Mouse (Mus musculus) lung, postnatal 4 days (tissue): Measurements from ENCODE around the gene Nup85.

Experiments
- DNase-seq, 2 experiments: peaks; one replicate each; pipeline ENCODE4 v3.0.0; 2021

Nup85 gene

DNA sequence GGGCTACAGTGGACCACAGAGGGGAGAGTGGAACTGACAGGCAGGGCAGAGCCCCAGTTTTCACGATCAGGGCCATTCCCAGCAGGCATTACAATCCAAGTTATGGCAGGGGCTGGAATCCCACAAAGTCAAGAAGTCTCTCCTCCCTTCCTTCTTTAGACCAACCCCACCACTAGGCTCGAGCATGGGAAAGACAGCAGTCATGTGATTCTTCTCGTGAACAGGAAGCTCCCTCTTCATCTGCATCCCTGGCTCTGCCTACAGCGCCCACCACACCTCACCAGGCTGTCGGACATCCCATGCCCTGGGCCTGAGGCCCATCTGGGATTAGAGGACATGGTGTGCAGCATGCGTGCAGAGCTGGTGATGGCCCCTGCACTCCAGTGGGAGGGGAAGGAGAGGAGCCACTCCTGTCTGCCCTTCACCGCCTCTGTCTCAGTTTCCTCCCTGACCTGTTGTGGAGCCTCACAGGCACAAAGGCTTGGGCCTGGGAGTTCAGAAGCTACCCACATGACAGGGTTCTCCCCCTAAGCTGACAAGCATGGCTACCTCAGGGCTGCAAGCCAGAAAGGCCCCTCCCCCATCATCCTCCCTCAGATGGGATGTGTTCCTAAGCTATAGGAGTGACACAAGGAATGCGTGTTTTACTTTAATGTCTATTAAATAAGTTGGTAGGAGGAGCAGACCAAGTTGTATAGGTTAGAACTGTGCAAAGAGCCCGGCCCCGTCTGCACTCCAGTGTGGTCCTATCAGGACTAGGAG lies 50.3 kb downstream of the Nup85 start:
- no peak for DNase-seq

DNA sequence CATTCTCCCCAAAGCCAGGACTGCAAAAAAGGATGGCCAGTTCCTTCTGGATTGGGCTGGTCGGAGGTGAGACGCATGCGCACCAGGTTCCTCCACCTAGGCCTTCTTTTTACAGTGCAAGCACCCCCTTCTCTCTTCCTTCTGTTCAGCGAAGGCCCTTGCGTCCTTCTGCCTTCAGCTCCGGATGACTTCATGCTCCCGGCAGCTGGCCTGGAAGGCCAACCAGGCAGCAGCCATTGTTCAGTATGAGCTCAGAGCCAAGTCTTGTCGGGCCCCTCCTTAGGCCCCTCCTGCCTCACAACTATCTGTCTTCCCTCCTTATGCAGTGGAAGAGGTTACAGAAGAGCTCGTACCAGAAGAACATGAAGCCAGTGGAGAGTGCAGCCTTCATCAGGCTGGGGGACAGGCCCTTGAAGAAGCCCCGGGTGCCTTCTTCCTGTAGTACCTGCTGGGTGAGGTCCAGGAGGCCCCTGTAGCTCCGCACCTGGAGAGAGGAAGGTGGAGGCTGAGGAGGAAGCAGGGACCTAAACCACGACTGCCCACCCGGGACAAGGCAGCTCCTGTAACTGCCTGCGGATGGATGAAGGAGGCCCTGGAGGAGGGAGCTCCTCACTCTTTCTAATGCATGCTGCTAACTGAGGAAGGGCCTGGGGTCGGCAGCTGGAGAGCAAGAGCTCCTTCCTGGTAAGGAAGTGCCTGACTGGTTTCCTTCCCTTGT lies 51.0 kb downstream of the Nup85 start:
- DNase-seq = no peak

DNA sequence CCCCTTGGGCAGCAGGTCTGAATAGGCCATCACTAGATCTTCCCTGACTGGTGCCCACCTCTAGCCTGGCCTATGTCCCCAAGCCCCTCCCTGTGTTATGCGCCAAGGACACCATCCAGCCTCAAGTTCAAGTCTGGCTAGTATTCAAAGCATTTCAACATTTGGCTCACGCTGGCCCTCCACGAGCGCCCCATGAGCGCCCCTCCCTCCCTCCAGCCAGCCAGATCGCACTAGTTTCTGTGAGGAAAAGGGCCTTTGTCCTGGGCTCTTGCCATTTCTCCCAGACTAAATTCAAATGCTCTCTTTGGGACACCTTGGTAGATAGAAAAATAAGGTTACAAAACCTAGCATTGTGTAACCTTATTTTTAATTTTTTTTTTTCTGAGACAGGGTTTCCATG lies 51.6 kb downstream of the Nup85 start:
- no peak for DNase-seq

DNA sequence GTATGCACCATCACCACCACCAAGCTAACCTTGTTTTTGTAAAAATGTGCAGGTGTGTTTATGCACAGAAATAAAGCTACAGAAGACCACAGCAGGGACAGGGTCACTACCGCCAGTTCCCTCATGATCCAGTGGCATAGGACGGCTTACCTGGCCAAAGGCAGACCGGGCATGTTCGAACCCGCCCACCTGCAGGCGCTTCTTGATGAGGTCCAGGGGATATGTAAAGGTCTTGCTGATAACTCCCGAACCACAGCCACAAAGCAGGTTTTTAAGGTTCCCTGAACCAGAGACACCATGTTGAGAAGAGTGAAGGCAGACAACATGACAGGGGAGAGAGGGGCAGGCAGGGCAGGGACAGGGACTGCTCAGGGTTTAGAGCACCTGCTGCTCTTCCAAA lies 52.1 kb downstream of the Nup85 start:
- no peak for DNase-seq

DNA sequence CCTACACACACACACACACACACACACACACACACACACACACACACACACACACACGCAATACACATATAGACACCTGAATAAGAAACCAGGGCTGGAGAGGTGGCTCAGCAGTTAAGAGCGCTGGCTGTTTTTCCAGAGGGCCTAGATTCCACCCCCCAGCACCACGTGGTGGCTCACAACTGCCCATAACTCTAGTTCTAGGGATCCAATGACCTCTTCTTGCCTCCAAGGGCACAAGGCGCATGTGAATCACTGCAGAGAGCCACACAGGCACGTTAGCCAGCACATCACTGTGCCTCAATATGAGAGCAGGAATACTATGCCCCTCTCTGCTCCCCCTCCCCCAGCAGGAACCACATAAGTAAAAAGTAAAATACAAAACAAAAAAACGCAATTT lies 52.7 kb downstream of the Nup85 start:
- no peak for DNase-seq

DNA sequence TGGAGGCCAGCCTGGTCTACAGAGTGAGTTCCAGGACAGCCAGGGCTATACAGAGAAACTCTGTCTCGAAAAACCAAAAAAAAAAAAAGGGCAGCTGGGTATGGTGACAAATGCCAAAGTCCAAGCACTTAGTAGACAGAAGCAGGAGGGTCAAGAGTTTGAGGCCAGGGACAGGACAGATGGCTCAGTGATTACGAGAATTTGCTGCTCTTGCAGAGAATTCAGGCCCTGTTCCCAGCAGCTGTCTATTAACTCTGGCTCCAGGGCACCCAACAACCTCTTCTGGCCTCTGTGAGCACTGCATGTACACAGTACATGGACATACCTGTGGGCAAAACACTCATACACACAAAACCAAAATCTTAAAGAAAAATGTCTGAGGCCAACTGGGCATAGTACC lies 53.8 kb downstream of the Nup85 start:
- DNase-seq = no peak

DNA sequence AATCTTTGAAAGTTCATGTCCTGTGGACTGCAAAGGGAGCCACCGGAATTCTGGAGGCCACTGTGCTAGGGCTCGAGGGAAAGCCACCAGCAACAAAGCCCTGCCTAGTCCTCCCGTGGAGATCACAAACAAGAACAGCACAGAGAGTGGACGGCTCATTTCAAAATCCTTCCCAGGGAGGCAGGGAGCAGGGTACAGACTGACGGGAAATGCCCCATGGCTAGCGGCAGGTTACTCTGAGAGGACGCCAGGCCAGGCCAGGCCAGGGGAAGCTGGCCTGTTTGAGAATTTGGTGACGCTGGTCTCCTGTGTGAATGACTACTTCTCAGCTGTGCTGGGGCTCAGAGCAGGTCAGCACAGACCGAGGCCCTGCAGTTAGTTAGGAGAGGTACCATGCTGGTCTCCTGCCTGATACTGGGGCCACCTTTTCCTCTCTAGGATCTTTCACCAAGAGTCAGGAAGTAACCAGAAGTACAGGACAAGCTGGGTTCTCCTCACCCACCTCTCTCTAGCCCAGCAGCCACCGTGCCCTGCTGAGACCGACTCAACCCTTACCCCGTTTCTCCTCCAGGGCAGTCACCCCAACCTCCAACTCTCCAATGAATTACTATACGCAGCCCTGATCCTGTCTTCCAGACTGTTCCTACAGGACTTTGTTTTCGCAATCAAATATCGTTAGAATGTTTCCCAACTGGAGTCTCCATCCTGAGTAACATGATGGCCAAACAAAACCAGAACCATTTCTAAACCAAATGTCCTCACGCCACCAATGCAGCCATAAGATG lies 54.7 kb downstream of the Nup85 start:
- DNase-seq = peak in 1 of 2 experiments; percentile 13

DNA sequence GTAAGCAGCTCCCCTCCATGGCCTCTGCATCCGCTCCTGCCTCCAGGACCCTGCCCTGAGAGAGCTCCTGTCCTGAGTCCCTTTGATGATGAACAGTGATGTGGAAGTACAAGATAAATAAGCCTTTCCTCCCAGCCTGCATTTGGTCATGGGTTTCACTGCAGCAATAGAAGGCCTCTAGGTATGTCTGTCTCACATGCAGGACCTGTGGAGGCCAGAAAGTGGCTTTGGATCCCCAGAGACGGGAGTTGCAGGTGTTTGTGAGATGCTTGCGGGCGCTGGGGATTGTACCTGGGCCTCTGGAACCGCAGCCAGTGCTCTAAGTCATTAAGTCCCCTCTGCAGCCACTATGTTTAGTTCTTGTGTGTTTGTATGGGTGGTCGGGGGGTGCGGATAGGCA lies 55.7 kb downstream of the Nup85 start:
- peak in 1 of 2 experiments; percentile 18 for DNase-seq

DNA sequence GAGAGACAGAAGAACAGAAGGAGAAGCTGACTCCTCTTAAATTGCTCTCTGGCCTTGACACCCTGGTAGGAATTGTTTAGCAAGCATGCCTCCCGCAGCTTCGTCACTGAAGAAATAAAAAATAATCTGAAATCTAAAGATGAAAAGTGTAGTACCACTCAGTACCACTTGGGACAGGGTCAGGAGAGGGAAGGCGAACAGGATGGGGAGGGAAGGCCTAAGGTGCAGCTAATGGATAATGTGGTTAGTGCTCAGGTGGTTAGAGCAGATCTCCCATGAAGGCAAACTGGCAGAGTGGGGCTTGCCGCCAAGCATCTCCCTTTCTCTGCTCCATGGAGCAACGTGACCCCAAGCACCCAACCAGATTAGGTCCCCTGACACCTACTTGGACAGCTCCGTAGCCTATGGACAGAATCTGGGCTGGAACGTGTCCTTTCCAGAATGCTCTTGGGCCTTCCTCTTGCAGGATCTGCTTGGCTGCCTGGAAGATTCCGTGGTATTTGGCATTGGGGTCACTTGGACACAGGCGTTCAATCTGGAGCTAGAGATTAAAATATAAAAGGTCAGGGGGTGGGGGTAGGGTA lies 59.3 kb downstream of the Nup85 start:
- DNase-seq = no peak

DNA sequence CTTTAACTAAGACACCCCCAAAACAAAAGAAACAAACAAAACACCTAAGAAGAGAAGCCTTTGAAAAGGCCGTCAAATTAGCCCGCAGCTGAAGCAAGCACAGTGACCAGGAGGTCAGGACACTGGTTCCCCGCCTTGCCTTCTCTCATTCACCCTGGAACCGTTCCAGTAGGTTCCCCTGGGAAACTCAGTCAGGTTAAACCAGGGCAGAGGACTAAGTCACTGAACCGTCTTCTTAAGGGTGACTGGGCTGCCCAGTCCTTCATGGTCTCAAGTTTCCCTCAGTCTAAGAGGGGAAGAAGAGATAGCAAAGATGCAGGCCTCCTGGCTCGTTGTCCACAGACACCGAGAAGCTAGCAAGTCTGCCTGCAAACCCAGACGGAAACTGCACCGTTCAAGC lies 61.6 kb downstream of the Nup85 start:
- DNase-seq = no peak

DNA sequence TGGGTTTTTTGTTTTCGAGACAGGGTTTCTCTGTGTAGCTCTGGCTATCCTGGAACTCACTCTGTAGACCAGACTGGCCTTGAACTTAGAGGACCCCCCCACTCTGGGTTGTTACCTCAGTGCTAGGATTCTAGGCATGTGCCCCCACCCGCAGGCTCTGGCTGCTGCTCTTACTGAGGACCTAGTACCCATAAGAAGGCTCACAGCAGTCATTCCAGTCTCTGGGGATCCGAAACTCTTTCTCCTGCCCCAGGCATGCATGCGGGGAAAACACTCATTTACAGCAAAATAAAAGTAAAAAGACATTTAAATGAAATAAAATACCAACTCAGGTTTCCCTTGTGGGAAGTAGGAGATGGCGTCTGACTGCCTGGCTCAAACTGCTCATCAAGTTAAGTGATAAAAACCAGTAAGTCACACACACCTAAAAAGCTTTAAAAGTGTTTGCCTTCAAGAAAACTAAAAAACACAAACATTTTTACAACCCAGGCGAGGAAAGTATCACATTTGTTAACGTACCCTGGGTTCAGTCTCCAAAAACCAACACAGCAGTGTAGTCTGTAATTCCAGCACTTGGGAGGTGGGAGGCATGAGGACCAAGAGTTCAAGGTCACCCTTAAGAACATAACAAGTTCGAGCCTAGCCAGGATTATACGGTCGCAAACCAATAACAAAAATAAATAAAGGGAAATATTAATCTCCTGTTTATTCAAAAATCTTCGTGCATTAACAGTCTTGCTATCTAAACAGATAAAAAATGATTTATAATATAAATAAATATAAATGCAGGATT lies 62.8 kb downstream of the Nup85 start:
- DNase-seq = no peak

DNA sequence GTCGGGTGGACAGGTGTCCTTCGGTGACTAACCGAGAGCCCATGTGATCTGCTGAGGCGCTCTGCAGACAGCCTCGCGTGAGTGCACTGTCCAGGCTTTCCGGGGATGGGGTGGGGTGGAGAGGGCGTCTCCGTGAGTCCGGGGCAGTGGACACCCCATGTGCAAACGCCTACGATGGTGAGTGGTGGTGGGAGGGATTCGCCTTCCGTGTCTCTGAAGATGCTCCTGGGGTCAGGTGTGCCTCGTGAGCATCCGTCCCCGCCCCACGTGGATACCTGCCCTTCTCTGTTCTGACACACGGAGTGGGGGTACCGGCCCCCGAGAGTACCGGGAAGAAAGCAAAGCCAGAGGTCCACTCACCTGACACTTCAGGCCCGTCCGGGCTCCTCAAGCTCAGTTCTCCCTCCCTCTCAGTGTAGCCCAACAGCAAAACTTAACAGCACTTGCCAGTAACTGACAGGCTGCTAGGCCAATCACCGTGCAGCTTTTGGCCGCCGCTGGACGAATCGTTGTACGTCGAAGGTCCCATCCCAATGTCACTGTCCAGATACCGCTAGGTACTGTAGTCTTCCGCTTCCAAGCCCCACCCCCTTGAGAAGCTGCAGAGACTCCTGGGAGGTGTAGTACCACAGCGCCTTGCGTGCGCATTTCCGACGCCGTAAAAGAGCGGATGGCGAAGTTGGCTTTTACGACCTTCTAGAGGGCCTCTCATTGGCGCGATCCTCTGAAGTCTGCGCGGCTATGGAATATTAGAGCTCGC lies 63.7 kb downstream of the Nup85 start, which contains the start of gene Slc25a19:
Gene Slc25a19, minus strand, starts transcription at position 591 of the 760 bp plus-strand sequence.
- DNase-seq = peak; percentile 99 to 100

DNA sequence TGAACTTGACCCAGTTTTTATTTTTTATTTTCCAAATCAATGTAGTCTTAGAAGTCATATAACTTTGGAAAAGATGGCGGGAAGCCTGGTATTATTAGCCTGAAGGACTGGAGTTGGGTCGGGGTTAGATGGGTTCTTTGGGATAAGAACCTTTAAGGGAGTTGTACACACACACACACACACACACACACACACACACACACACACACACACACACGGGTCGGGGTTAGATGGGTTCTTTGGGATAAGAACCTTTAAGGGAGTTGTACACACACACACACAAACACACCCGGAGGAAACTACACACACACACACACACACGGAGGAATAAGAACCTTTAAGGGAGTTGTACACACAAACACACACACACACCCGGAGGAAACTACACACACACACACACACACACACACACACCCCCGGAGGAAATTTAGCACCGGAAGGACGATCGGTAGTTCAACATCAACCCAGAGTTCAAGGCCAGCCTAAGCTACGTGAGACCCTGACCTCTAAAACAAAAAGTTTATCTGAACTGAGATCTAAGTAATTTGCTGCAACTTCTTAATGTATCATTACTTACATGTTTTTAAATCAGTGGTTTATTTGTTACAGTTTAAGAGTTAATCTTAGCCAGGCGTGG lies 64.3 kb downstream of the Nup85 start:
- DNase-seq = no peak

DNA sequence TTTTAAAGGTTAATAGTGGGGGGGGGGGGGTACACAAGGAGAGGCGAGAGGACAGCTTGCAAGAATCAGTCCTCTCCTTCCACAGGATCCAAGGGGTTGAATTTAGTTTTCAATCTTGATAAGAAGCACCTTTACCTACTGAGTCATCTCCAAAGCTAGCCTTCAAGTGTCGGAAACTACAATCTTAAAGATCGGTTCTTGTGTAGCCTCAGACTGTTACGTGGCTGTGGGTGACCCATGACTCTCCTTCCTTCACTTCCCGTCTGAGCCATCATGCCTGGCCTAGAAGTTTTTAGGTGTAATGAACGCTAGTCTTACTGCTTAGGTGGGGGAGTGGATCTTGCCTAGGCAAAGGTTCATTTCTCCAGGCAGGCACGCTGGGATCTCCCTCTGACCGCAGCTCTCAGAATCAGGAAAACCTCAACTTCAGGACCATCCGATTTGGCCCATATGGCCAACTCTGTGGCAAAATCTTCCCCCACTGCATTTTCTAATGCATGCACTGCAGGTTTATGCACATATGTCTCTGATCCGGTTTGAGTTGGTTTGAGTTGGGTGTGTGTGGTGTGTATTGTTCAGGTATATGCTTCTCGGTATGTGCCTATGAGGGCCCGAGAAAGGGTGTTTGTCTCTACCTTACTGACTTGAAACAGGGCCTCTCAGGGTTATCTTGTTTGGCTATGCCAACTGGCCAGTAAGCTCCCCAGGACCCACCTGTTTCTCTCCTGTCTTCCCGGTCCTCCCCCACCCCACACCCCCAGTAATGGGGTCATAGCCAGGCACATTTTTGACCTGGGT lies 65.7 kb downstream of the Nup85 start:
- DNase-seq = no peak

DNA sequence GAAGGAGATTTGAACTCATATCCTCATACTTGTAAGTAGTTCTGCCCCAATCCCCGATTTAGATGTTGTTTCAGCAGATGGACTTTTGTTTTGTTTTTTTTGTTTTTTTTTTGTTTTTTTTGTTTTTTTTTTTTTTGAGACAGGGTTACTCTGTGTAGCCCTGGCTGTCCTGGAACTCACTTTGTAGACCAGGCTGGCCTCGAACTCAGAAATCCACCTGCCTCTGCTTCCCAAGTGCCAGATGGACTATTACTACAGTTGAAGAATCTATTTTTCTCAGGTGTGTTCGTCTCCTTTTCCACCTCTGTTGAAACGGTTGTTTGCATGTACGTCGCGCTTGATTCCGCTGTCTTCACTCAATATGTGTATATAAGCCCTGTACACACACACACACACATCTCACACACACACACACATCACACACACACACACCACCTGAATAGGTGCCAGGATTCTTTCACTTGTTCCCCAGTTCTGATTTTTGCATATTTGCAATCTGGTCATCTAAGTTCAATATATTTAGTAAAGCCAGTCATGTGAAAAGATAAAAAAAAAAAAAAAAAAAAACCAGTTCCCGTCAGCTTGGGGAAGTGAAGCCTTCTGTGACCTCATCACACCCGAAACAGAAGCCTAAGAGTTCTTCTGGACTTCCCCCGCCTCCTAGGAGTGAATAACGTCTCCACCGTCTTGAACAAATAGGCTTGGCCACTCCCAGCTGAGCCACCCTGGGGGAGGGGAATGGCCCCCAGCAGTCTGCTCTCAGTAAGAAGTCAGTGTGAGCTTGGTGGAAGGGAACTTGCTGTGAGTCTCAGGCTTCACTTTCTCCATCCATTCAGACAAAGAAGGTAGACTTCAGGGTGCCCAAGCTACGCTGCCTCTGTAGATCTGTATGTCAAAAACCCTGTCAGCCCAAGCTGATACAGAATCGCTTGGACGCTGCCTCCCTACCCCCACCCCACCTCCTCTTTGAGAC lies 66.6 kb downstream of the Nup85 start:
- peak; percentile 77 to 82 for DNase-seq

DNA sequence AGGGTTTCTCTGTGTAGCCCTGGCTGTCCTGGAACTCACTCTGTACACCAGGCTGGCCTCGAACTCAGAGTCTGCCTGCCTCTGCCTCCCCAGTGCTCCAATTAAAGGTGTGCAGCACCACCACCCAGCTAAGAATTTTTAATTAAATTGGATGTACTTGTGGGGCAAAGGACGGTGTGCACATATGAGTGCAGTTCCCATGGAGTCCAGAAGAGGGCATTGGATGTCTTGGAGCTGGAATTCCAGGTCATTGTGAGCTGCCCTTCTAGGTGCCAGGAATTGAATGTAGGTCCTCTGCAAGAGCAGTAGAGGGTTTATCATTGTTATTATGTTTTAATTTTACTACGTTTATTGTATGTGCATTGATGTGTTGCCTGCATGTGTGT lies 67.3 kb downstream of the Nup85 start:
- DNase-seq = peak in 1 of 2 experiments; percentile 68

DNA sequence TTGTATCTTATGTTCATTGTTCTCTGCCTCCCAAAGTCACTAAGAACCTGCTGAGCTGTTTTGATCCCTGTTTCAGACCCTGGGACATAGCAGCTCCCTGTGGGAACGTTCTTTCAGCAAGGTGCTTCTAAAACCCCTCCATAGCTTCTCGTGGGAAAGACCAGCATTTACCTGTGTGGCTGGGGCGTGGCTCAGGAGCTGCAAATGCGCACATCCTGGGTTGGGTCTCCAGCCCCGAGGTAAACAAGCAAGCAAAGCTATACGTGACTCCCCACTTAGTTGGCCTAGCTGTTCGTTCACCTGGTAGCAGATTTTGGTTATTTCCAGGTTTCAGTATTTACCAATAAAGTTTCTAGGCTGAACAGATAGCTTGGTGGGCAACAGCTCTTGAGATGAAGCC lies 68.0 kb downstream of the Nup85 start:
- no peak for DNase-seq

DNA sequence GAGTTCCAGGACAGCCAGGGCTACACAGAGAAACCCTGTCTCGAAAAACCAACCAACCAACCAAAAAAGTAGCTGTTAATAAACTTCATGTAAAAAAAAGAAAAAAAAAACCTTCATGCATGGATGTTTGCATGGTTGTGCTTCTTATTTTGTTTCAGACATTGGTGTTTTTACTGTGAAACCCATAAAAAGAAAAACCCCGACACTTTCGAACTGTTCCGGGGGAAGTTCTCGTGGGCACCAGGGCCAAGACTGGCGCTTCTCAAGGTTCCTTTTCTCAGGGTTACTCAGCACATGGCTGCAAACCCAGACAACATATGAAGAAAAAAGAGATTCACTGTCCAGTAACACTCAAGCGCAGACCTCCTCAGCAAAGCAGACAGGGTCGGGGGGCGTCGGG lies 68.6 kb downstream of the Nup85 start:
- no peak for DNase-seq
